Mouse (Mus musculus) adrenal gland, postnatal 10 days (tissue): ENCODE data around the gene Smim4. TPM values are rescaled to one million over a fixed set of nuclear protein-coding genes. Genes with fewer than 3 reads are reported as not detected.

ENCODE experiments used
- DNase-seq: peaks from one replicate; pipeline ENCODE4 v3.0.0; 2021; ENCODE audit warnings: mixed read lengths
- total RNA-seq, 2 experiments: library from RNA; stranded (reverse); gene quantifications; 2 replicates each; pipeline ENCODE4 v1.2.3; 2021

Smim4 gene
- total RNA-seq, 2 experiments from 2014 or later, result 86.9 to 103 TPM

- DNase-seq, result no peak
Observed at GRCm38 (mm10) chr14:31115522-31115921, 13.2 kb downstream of the Smim4 start.

GRCm38 (mm10) chr14:31114011-31114410 is 14.7 kb downstream of the Smim4 start:
- no peak for DNase-seq

- DNase-seq, result no peak
Observed at GRCm38 (mm10) chr14:31112187-31112586, 16.6 kb downstream of the Smim4 start.

- no peak for DNase-seq
Observed at GRCm38 (mm10) chr14:31110613-31111012, 18.1 kb downstream of the Smim4 start.

- no peak for DNase-seq
Observed at GRCm38 (mm10) chr14:31105156-31105555, 23.6 kb downstream of the Smim4 start.

GRCm38 (mm10) chr14:31089918-31090317 is 38.8 kb downstream of the Smim4 start:
- DNase-seq, result no peak

- DNase-seq, result no peak
Observed at GRCm38 (mm10) chr14:31088515-31088914, 40.2 kb downstream of the Smim4 start.

- DNase-seq, result no peak
Observed at GRCm38 (mm10) chr14:31087433-31087832, 41.3 kb downstream of the Smim4 start.

GRCm38 (mm10) chr14:31081147-31081546 is 47.6 kb downstream of the Smim4 start:
- DNase-seq, result no peak

DNA sequence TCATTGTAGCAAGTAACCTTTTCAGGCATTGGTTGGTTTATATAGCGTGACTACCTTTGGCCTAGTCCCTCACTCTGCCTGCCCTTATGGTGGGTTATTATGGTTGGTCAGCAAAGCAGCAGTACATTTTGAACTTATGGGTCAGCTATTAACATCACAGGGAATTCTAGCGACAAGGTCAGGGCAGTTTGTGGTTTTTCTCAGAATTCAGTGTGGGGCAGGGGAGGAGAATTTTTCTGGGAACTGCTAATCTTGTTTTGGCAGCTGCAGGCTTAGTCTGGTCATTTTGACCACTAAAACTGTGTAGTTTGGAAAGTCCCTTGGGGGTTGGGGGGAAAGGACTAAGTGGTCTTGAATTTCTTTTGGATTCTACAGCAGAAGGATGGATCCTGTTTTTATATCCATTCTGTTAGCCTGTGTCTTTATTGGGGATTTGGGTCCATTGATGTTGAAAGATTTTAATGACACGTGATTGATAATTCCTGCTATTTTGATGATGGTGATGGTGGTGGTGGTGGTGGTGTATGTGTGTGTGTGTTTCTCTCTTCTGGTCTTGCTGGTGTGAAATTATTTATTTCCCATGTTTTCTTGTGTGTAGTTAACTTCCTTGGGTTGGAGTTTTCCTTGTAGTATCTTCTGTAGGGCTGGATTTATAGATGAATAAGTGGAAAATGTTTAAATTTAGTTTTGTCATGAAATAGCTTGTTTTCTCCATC is 49.3 kb downstream of the Smim4 start:
- DNase-seq, result no peak

- DNase-seq, result no peak
Observed at GRCm38 (mm10) chr14:31078597-31079208, 50.1 kb downstream of the Smim4 start.

GRCm38 (mm10) chr14:31069086-31069733 is 59.5 kb downstream of the Smim4 start:
- DNase-seq, result no peak

DNA sequence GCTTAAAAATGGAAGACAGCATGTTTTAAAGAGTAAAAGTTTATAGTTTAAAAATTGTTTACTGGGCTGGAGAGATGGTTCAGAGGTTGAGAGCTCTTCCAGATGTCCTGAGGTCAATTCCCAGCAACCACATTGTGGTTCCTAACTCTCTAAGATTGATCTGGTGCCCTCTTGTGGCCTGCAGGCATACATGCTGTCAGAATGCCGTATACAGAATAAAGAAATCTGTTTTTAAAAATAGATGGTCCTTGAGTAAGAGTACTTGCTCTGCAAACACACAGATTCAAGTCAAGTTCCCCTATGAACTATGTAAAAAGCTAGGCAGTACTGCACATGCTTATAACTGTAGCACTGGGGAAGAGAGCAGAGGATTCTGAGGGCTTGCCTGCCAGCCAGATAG is 66.5 kb downstream of the Smim4 start:
- DNase-seq, result peak; percentile 15

GRCm38 (mm10) chr14:31045817-31046216 is 82.9 kb downstream of the Smim4 start:
- DNase-seq, result no peak

DNA sequence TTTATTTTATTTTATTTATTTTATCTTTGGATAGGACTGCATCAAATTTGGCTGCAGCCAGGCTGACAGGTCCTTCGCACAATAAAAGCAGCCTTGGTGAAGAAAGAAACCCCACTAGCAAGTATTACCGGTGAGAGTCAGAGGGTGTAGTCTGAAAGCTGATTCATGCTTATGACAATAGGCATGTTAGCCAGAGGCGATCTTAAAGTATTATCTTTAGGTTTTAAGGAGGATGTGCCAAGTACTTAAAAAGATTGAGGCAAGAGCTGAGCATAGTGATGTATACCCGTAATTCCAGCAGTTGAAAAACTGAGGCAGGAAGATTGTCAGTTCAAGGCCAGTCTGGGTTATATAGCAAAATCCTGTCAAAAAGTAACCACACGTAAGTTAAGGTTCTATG is 83.5 kb downstream of the Smim4 start:
- no peak for DNase-seq

Other genes starting within 250 kb of the Smim4 start
- gene Mustn1, start 249.8 kb downstream of the Smim4 start, total RNA-seq, result 10 to 100 TPM; 11.1 to 11.6 TPM
- gene Itih4, start 242.5 kb downstream of the Smim4 start, total RNA-seq, result 100 to 1,000 TPM; 167 to 428 TPM
- 100 to 1,000 TPM in 1 of 2 experiments, 10 to 100 TPM in 1; 87.4 to 223 TPM for gene Itih3, start 205.2 kb downstream of the Smim4 start, total RNA-seq
- 100 to 1,000 TPM in 1 of 2 experiments, 10 to 100 TPM in 1; 52.9 to 125 TPM for gene Itih1, start 185.7 kb downstream of the Smim4 start, total RNA-seq
- gene Nek4, start 177.6 kb downstream of the Smim4 start, total RNA-seq, result 10 to 100 TPM in 1 of 2 experiments, 1 to 10 TPM in 1; 8.5 to 13.9 TPM
- 10 to 100 TPM; 35.0 to 47.0 TPM for gene Glt8d1, start 127.6 kb downstream of the Smim4 start, total RNA-seq
- 100 to 1,000 TPM; 215 to 225 TPM for gene Spcs1, start 127.3 kb downstream of the Smim4 start, total RNA-seq
- gene Pbrm1, start 109.8 kb downstream of the Smim4 start, total RNA-seq, result 10 to 100 TPM; 53.5 to 65.9 TPM
- 10 to 100 TPM; 61.5 to 81.2 TPM for gene Gnl3, start 109.8 kb downstream of the Smim4 start, total RNA-seq
- 10 to 100 TPM; 52.0 to 52.6 TPM for gene Nt5dc2, start 2.1 kb upstream of the Smim4 start, total RNA-seq
- 10 to 100 TPM; 74.3 to 74.8 TPM for gene Stab1, start 39.7 kb upstream of the Smim4 start, total RNA-seq
- gene Tnnc1, start 79.4 kb upstream of the Smim4 start, total RNA-seq, result 10 to 100 TPM; 11.1 to 45.0 TPM
- 100 to 1,000 TPM; 224 to 328 TPM for gene Nisch, start 88.0 kb upstream of the Smim4 start, total RNA-seq
- gene Sema3g, start 88.9 kb upstream of the Smim4 start, total RNA-seq, result 10 to 100 TPM; 12.1 to 12.3 TPM
- gene Phf7, start 122.4 kb upstream of the Smim4 start, total RNA-seq, result 1 to 10 TPM; 9.1 to 9.2 TPM
- gene Bap1, start 122.5 kb upstream of the Smim4 start, total RNA-seq, result 10 to 100 TPM; 58.4 to 67.6 TPM
- gene Dnah1, start 194.9 kb upstream of the Smim4 start, total RNA-seq, result 1 to 10 TPM in 1 of 2 experiments, under 1 TPM in 1; 0.99 to 1.2 TPM
- 10 to 100 TPM; 33.7 to 40.9 TPM for gene Capn7, start 207.7 kb upstream of the Smim4 start, total RNA-seq